Mouse (Mus musculus) limb, embryonic 14.5 days (tissue): ENCODE results near the gene Pa2g4. TPM values are rescaled to one million over a fixed set of nuclear protein-coding genes. Genes with fewer than 3 reads are reported as not detected.

Experiments used
- ATAC-seq: fragments of 200-750 bp; cut with Nextera tagmentation; 2 replicates; pipeline ENCODE4 v1.8.0; 2017; ENCODE audit warnings: low read depth, moderate number of reproducible peaks, moderate TSS enrichment; ENCODE audit not compliant: low FRiP score
- DNase-seq: peaks from one replicate; pipeline ENCODE4 v3.0.0-alpha.2; 2015; ENCODE audit warnings: low spot score
- H3K27ac ChIP-seq: fragments of 300-500 bp; sonication (generic); replicated peaks from 2 replicates; pipeline ENCODE4 v1.5.1; 2014; ENCODE audit warnings: low read depth, mild to moderate bottlenecking, low read length, moderate library complexity, mixed read lengths
- H3K27me3 ChIP-seq: fragments of 300-500 bp; sonication (generic); 2 replicates; pipeline ENCODE4 v1.6.1; 2014; ENCODE audit warnings: low read length, mixed read lengths; ENCODE audit not compliant: control insufficient read depth, insufficient read depth
- H3K36me3 ChIP-seq: fragments of 300-500 bp; sonication (generic); 2 replicates; pipeline ENCODE4 v1.6.1; 2014; ENCODE audit warnings: mild to moderate bottlenecking, low read length, moderate library complexity, mixed read lengths; ENCODE audit not compliant: control insufficient read depth, insufficient read depth
- H3K4me1 ChIP-seq: fragments of 300-500 bp; sonication (generic); 2 replicates; pipeline ENCODE4 v1.6.1; 2014; ENCODE audit warnings: antibody characterized with exemption, low read length, mixed read lengths; ENCODE audit not compliant: control insufficient read depth, insufficient read depth
- H3K4me2 ChIP-seq: fragments of 300-500 bp; sonication (generic); replicated peaks from 2 replicates; pipeline ENCODE4 v1.6.1; 2014; ENCODE audit warnings: low read depth, mild to moderate bottlenecking, low read length, moderate library complexity; ENCODE audit not compliant: severe bottlenecking
- H3K4me3 ChIP-seq: fragments of 300-500 bp; sonication (generic); replicated peaks from 2 replicates; pipeline ENCODE4 v1.5.1; 2014; ENCODE audit warnings: low read length
- H3K9ac ChIP-seq: fragments of 300-500 bp; sonication (generic); 2 replicates; pipeline ENCODE4 v1.6.1; 2014; ENCODE audit warnings: mild to moderate bottlenecking, low read depth, low read length, moderate library complexity; ENCODE audit not compliant: severe bottlenecking
- H3K9me3 ChIP-seq: fragments of 300-500 bp; sonication (generic); 2 replicates; pipeline ENCODE4 v1.6.1; 2016; ENCODE audit warnings: low read length; ENCODE audit not compliant: control insufficient read depth
- POLR2A ChIP-seq: fragments of 200-500 bp; IDR thresholded peaks from 2 replicates; pipeline ENCODE4 v1.8.0; 2012; ENCODE audit warnings: inconsistent platforms, mild to moderate bottlenecking, moderate library complexity, borderline replicate concordance; ENCODE audit not compliant: insufficient read depth, insufficient read length; ENCODE audit errors: extremely low read depth
- WGBS: fragments of 180-500 bp; shearing (Covaris S2); extraction: QIAGEN DNeasy Blood & Tissue Kit; methylation state at CpG from one replicate; pipeline ENCODE4 v1.1.7; 2014; 5-methylcytosine and 5-hydroxymethylcytosine counted together
- microRNA-seq: library from miRNA; unstranded; fragments of <30 nt; microRNA quantifications from one replicate; pipeline ENCODE4, GENCODE M21; 2016
- polyA plus RNA-seq, 2 experiments: library from polyadenylated mRNA; depleted of rRNA in 1 of 2; stranded (reverse) in 1 of 2; unstranded in 1 of 2; fragments of >200 nt; fragmentation: Nextera tagmentation in 1 of 2; extraction: Ambion mirVana in 1 of 2; gene quantifications; 2 replicates each; pipeline versions ENCODE4 v1.2.1 to v1.2.3; 2012 to 2014

Pa2g4 gene
- polyA plus RNA-seq, 2 experiments, result 186 to 210 TPM

DNA sequence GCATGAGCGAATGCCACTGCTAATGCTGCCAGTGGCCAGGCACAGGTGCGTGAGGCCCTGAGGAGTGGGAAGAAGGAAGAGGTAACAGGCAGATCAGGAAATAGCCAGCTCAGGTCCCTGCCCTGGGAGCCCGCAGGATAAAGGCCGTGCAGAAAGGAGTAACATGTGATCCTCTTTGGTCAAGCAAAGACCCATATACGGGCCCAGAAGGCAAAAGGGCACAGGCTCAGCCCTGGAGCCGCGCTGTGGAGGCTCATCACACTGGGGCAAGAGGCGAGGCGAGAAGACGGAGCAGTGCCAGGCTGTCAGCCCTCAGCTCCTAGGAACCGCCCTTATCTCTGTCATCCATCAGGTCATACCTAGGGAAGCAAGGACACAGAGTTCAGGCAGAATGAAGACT, 55.5 kb downstream of the Pa2g4 start:
- no peak overlapping the region for H3K4me3 ChIP-seq
- no peaks in the 10 kb centered on the region for H3K9me3 ChIP-seq
- H3K4me1 ChIP-seq, result no peaks in the 10 kb centered on the region
- H3K4me2 ChIP-seq, result no peak overlapping the region
- WGBS, result 83% methylated on average over 11 of the region's 11 CpGs
- DNase-seq, result no peak
- H3K36me3 ChIP-seq, result peaks cover 47% of the 10 kb centered on the region
- H3K9ac ChIP-seq, result no peak overlapping the region
- no peak for TF ChIP-seq POLR2A
- H3K27ac ChIP-seq, result no peak overlapping the region
- H3K27me3 ChIP-seq, result no peaks in the 10 kb centered on the region
- ATAC-seq, result no peak

DNA sequence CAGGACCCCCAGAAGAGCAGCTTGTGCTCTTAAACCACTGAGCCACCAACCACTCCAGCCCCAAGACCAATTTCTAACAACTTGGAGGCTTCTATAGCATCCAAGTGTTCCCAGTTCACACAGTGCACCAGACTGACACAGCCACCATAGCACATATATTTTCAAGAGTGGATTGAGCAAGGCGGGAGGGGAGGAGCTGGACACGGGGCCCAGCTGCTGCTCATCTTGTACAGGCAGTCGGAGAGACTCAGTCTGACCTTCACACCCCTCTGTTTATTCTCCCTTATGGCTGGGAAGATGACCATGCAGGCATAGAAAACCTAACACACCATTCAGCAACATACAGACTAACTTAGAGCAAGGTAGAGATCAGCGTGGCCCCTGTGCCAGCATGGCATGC, 56.0 kb downstream of the Pa2g4 start:
- Histone ChIP-seq H3K9ac (no peak overlapping the region), H3K4me1 (no peaks in the 10 kb centered on the region), H3K9me3 (no peaks in the 10 kb centered on the region), H3K4me2 (no peak overlapping the region), H3K27ac (no peak overlapping the region), H3K4me3 (no peak overlapping the region), H3K36me3 (peaks cover 43% of the 10 kb centered on the region), H3K27me3 (no peaks in the 10 kb centered on the region)
- no peak for TF ChIP-seq POLR2A
- 86% methylated on average over 4 of the region's 4 CpGs for WGBS
- no peak for DNase-seq
- ATAC-seq, result no peak

DNA sequence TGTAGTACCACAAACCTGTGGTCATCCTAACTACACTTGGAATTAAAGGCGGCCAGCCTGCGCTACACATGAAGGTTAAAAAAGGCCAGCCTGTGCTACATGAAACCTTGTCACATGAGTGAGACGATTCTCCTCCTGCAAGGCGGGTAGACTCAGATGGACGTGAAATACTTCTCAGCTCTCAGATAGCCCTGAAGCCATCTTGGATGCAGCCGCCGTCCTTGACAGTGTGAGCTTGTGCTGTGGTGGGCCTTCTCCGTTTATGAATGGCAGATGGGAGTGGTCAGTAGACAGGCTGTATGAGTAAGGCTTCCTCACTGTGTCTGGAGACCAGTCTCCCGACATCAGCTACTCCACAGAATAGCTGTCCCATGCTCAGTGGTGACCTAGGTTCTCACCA, 56.6 kb downstream of the Pa2g4 start:
- Histone ChIP-seq H3K4me2 (no peak overlapping the region), H3K4me1 (no peaks in the 10 kb centered on the region), H3K9ac (no peak overlapping the region), H3K27me3 (no peaks in the 10 kb centered on the region), H3K4me3 (no peak overlapping the region), H3K27ac (no peak overlapping the region), H3K9me3 (no peaks in the 10 kb centered on the region), H3K36me3 (peaks cover 41% of the 10 kb centered on the region)
- TF ChIP-seq POLR2A, result no peak
- no peak for ATAC-seq
- WGBS, result 89% methylated on average over 9 of the region's 9 CpGs
- no peak for DNase-seq

DNA sequence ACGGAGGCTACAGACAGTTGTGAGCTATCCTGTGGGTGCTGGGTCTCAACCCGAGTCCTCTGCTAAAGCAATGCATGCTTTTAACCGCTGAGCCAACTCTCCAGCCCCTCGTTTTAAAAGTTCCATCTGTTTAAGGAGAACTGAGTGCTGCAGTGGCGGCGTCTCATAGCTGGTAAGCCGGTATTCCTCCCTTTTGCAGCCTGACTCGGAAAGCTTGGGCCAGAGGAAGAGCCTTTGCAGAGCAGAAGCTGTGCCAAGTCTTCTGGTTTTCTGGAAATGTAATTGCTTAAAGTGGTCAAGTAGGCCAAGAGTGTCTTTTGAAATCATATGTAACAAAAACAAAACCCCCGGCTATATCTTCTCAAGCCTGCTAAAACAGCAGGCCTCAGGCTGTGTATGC, 57.5 kb downstream of the Pa2g4 start:
- Histone ChIP-seq H3K36me3 (peaks cover 33% of the 10 kb centered on the region), H3K9ac (no peak overlapping the region), H3K27ac (no peak overlapping the region), H3K9me3 (no peaks in the 10 kb centered on the region), H3K27me3 (no peaks in the 10 kb centered on the region), H3K4me1 (no peaks in the 10 kb centered on the region), H3K4me2 (no peak overlapping the region), H3K4me3 (no peak overlapping the region)
- ATAC-seq, result no peak
- DNase-seq, result no peak
- no peak for TF ChIP-seq POLR2A
- WGBS, result 66% methylated on average over 9 of the region's 9 CpGs

Small RNAs within 50 kb of the gene (microRNA-seq; reads per million reads assigned to microRNA genes)
- not detected for gene Gm47275
- not detected for gene Mir6916
- gene Mir6917, result not detected

Other genes starting within 250 kb of the Pa2g4 start
- gene Cnpy2, start 243.5 kb downstream of the Pa2g4 start, polyA plus RNA-seq (2012; rRNA removed), result 129 and 169 TPM in 2 replicates
- gene Cnpy2, start 243.5 kb downstream of the Pa2g4 start, polyA plus RNA-seq (2014; fragmentation: Nextera tagmentation; extraction: Ambion mirVana), result 378 and 387 TPM in 2 replicates
- gene Cs, start 228.3 kb downstream of the Pa2g4 start, polyA plus RNA-seq (2012; rRNA removed), result 131 and 149 TPM in 2 replicates
- 173 and 174 TPM in 2 replicates for gene Cs, start 228.3 kb downstream of the Pa2g4 start, polyA plus RNA-seq (2014; fragmentation: Nextera tagmentation; extraction: Ambion mirVana)
- 38.9 and 43.5 TPM in 2 replicates for gene Coq10a, start 197.0 kb downstream of the Pa2g4 start, polyA plus RNA-seq (2012; rRNA removed)
- 19.4 and 21.5 TPM in 2 replicates for gene Coq10a, start 197.0 kb downstream of the Pa2g4 start, polyA plus RNA-seq (2014; fragmentation: Nextera tagmentation; extraction: Ambion mirVana)
- 50.7 and 59.8 TPM in 2 replicates for gene Ankrd52, start 188.9 kb downstream of the Pa2g4 start, polyA plus RNA-seq (2012; rRNA removed)
- gene Ankrd52, start 188.9 kb downstream of the Pa2g4 start, polyA plus RNA-seq (2014; fragmentation: Nextera tagmentation; extraction: Ambion mirVana), result 11.3 and 11.9 TPM in 2 replicates
- gene Slc39a5, start 164.8 kb downstream of the Pa2g4 start, polyA plus RNA-seq (2012; rRNA removed), result 0.39 and 0.55 TPM in 2 replicates
- 0.14 TPM in 1 of 2 replicates, not detected in the other for gene Slc39a5, start 164.8 kb downstream of the Pa2g4 start, polyA plus RNA-seq (2014; fragmentation: Nextera tagmentation; extraction: Ambion mirVana)
- gene Nabp2, start 154.5 kb downstream of the Pa2g4 start, polyA plus RNA-seq (2012; rRNA removed), result 38.9 and 42.3 TPM in 2 replicates
- gene Nabp2, start 154.5 kb downstream of the Pa2g4 start, polyA plus RNA-seq (2014; fragmentation: Nextera tagmentation; extraction: Ambion mirVana), result 68.6 and 71.9 TPM in 2 replicates
- 37.0 and 38.1 TPM in 2 replicates for gene Rnf41, start 154.3 kb downstream of the Pa2g4 start, polyA plus RNA-seq (2012; rRNA removed)
- gene Rnf41, start 154.3 kb downstream of the Pa2g4 start, polyA plus RNA-seq (2014; fragmentation: Nextera tagmentation; extraction: Ambion mirVana), result 35.7 and 36.1 TPM in 2 replicates
- gene Smarcc2, start 106.7 kb downstream of the Pa2g4 start, polyA plus RNA-seq (2012; rRNA removed), result 216 and 219 TPM in 2 replicates
- gene Smarcc2, start 106.7 kb downstream of the Pa2g4 start, polyA plus RNA-seq (2014; fragmentation: Nextera tagmentation; extraction: Ambion mirVana), result 98.0 and 110 TPM in 2 replicates
- gene Myl6, start 71.8 kb downstream of the Pa2g4 start, polyA plus RNA-seq (2012; rRNA removed), result 1,142 and 1,623 TPM in 2 replicates
- 1,081 and 1,105 TPM in 2 replicates for gene Myl6, start 71.8 kb downstream of the Pa2g4 start, polyA plus RNA-seq (2014; fragmentation: Nextera tagmentation; extraction: Ambion mirVana)
- gene Myl6b, start 67.3 kb downstream of the Pa2g4 start, polyA plus RNA-seq (2012; rRNA removed), result 54.9 and 56.7 TPM in 2 replicates
- 6.1 and 6.6 TPM in 2 replicates for gene Myl6b, start 67.3 kb downstream of the Pa2g4 start, polyA plus RNA-seq (2014; fragmentation: Nextera tagmentation; extraction: Ambion mirVana)
- 51.3 and 59.6 TPM in 2 replicates for gene Esyt1, start 40.1 kb downstream of the Pa2g4 start, polyA plus RNA-seq (2012; rRNA removed)
- gene Esyt1, start 40.1 kb downstream of the Pa2g4 start, polyA plus RNA-seq (2014; fragmentation: Nextera tagmentation; extraction: Ambion mirVana), result 35.8 and 37.9 TPM in 2 replicates
- 15.2 and 17.2 TPM in 2 replicates for gene Zc3h10, start 18.2 kb downstream of the Pa2g4 start, polyA plus RNA-seq (2012; rRNA removed)
- gene Zc3h10, start 18.2 kb downstream of the Pa2g4 start, polyA plus RNA-seq (2014; fragmentation: Nextera tagmentation; extraction: Ambion mirVana), result 13.7 and 14.5 TPM in 2 replicates
- 2,621 and 3,931 TPM in 2 replicates for gene Rpl41, start 16.7 kb downstream of the Pa2g4 start, polyA plus RNA-seq (2012; rRNA removed)
- gene Rpl41, start 16.7 kb downstream of the Pa2g4 start, polyA plus RNA-seq (2014; fragmentation: Nextera tagmentation; extraction: Ambion mirVana), result 4,572 and 4,920 TPM in 2 replicates
- gene Erbb3, start 23.7 kb upstream of the Pa2g4 start, polyA plus RNA-seq (2012; rRNA removed), result 17.5 and 18.2 TPM in 2 replicates
- gene Erbb3, start 23.7 kb upstream of the Pa2g4 start, polyA plus RNA-seq (2014; fragmentation: Nextera tagmentation; extraction: Ambion mirVana), result 19.6 and 21.1 TPM in 2 replicates
- gene Rps26, start 60.8 kb upstream of the Pa2g4 start, polyA plus RNA-seq (2012; rRNA removed), result 1,619 and 1,662 TPM in 2 replicates
- gene Rps26, start 60.8 kb upstream of the Pa2g4 start, polyA plus RNA-seq (2014; fragmentation: Nextera tagmentation; extraction: Ambion mirVana), result 1,135 and 1,177 TPM in 2 replicates
- gene Ikzf4, start 80.0 kb upstream of the Pa2g4 start, polyA plus RNA-seq (2012; rRNA removed), result 8.0 and 10.3 TPM in 2 replicates
- 4.6 and 5.2 TPM in 2 replicates for gene Ikzf4, start 80.0 kb upstream of the Pa2g4 start, polyA plus RNA-seq (2014; fragmentation: Nextera tagmentation; extraction: Ambion mirVana)
- 17.0 and 17.7 TPM in 2 replicates for gene Suox, start 108.1 kb upstream of the Pa2g4 start, polyA plus RNA-seq (2012; rRNA removed)
- gene Suox, start 108.1 kb upstream of the Pa2g4 start, polyA plus RNA-seq (2014; fragmentation: Nextera tagmentation; extraction: Ambion mirVana), result 13.1 and 16.3 TPM in 2 replicates
- gene Rab5b, start 130.3 kb upstream of the Pa2g4 start, polyA plus RNA-seq (2012; rRNA removed), result 88.3 and 96.3 TPM in 2 replicates
- 78.8 and 86.9 TPM in 2 replicates for gene Rab5b, start 130.3 kb upstream of the Pa2g4 start, polyA plus RNA-seq (2014; fragmentation: Nextera tagmentation; extraction: Ambion mirVana)
- gene Pmel, start 138.2 kb upstream of the Pa2g4 start, polyA plus RNA-seq (2012; rRNA removed), result 3.7 and 3.8 TPM in 2 replicates
- 4.6 and 5.5 TPM in 2 replicates for gene Pmel, start 138.2 kb upstream of the Pa2g4 start, polyA plus RNA-seq (2014; fragmentation: Nextera tagmentation; extraction: Ambion mirVana)
- gene Cdk2, start 139.0 kb upstream of the Pa2g4 start, polyA plus RNA-seq (2012; rRNA removed), result 132 and 148 TPM in 2 replicates
- 106 and 115 TPM in 2 replicates for gene Cdk2, start 139.0 kb upstream of the Pa2g4 start, polyA plus RNA-seq (2014; fragmentation: Nextera tagmentation; extraction: Ambion mirVana)
- 23.0 and 26.6 TPM in 2 replicates for gene Dgka, start 178.9 kb upstream of the Pa2g4 start, polyA plus RNA-seq (2012; rRNA removed)
- gene Dgka, start 178.9 kb upstream of the Pa2g4 start, polyA plus RNA-seq (2014; fragmentation: Nextera tagmentation; extraction: Ambion mirVana), result 18.4 and 19.9 TPM in 2 replicates
- gene Pym1, start 181.9 kb upstream of the Pa2g4 start, polyA plus RNA-seq (2012; rRNA removed), result 49.9 and 60.3 TPM in 2 replicates
- gene Pym1, start 181.9 kb upstream of the Pa2g4 start, polyA plus RNA-seq (2014; fragmentation: Nextera tagmentation; extraction: Ambion mirVana), result 36.0 and 36.8 TPM in 2 replicates
- 1.4 TPM in 2 replicates for gene Mmp19, start 224.9 kb upstream of the Pa2g4 start, polyA plus RNA-seq (2012; rRNA removed)
- 0.86 and 1.1 TPM in 2 replicates for gene Mmp19, start 224.9 kb upstream of the Pa2g4 start, polyA plus RNA-seq (2014; fragmentation: Nextera tagmentation; extraction: Ambion mirVana)
- gene Dnajc14, start 238.1 kb upstream of the Pa2g4 start, polyA plus RNA-seq (2012; rRNA removed), result 26.3 and 30.6 TPM in 2 replicates
- gene Dnajc14, start 238.1 kb upstream of the Pa2g4 start, polyA plus RNA-seq (2014; fragmentation: Nextera tagmentation; extraction: Ambion mirVana), result 44.5 and 45.7 TPM in 2 replicates
- gene Tmem198b, start 238.4 kb upstream of the Pa2g4 start, polyA plus RNA-seq (2012; rRNA removed), result 41.3 and 59.1 TPM in 2 replicates
- gene Tmem198b, start 238.4 kb upstream of the Pa2g4 start, polyA plus RNA-seq (2014; fragmentation: Nextera tagmentation; extraction: Ambion mirVana), result 14.9 and 18.6 TPM in 2 replicates